Mouse (Mus musculus) testis, adult 2 months (tissue): ENCODE measurements around the gene Rab11fip3.

ENCODE experiments used
- CTCF ChIP-seq: fragments of 200-500 bp; IDR thresholded peaks from 2 replicates; pipeline ENCODE4 v1.5.1; 2012; ENCODE audit warnings: low read depth, mild to moderate bottlenecking, inconsistent platforms, low read length, moderate library complexity; ENCODE audit not compliant: control insufficient read depth, insufficient read depth, insufficient replicate concordance
- POLR2A ChIP-seq: fragments of 200-500 bp; IDR thresholded peaks from 2 replicates; pipeline ENCODE4 v1.6.1; 2012; ENCODE audit warnings: low read depth, mild to moderate bottlenecking, inconsistent platforms, low read length, moderate library complexity; ENCODE audit not compliant: control insufficient read depth

DNA sequence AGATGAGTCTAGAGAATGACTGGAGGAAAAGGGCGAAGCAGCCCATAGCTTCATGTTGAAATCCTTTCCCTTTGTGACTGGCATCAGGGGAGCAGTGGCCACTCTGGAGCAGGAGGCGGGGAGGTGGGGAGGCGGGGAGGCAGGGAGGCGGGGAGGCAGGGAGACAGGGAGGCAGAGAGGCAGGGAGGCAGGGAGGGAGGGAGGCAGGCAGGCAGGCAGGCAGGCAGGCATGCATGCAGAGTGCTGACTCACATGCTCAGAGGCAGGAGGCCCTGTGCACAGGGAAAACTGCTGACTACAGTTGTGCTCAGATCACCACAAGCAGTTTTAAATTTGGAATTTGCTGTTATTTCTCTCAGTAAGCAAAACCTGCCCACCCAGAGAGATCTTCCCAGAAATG is 32.1 kb upstream of the Rab11fip3 start:
- TF ChIP-seq CTCF: no peak
- no peak for TF ChIP-seq POLR2A
